Mouse (Mus musculus) liver, embryonic 11.5 days (tissue): ENCODE results near the gene Myo10. TPM values are rescaled to one million over a fixed set of nuclear protein-coding genes. Genes with fewer than 3 reads are reported as not detected.

Experiments
- ATAC-seq: fragments of 200-750 bp; cut with Nextera tagmentation; replicated peaks from 2 replicates; pipeline ENCODE4 v1.8.0; 2017; ENCODE audit warnings: moderate number of reproducible peaks, mild to moderate bottlenecking, moderate TSS enrichment, moderate library complexity; ENCODE audit not compliant: low FRiP score
- DNase-seq: peaks from one replicate; pipeline ENCODE4 v3.0.0-alpha.2; 2017; ENCODE audit warnings: low spot score
- H3K27ac ChIP-seq: fragments of 300-500 bp; sonication (generic); 2 replicates; pipeline ENCODE4 v1.5.1; 2014; ENCODE audit warnings: mild to moderate bottlenecking, low read depth, low read length, control low read depth
- H3K27me3 ChIP-seq: fragments of 300-500 bp; sonication (generic); replicated peaks from 2 replicates; pipeline ENCODE4 v1.6.1; 2014; ENCODE audit warnings: low read length, mixed read lengths; ENCODE audit not compliant: control insufficient read depth, insufficient read depth
- H3K36me3 ChIP-seq: fragments of 300-500 bp; sonication (generic); 2 replicates; pipeline ENCODE4 v1.6.1; 2014; ENCODE audit warnings: mild to moderate bottlenecking, low read length, moderate library complexity, mixed read lengths; ENCODE audit not compliant: control insufficient read depth, insufficient read depth
- H3K4me1 ChIP-seq: fragments of 300-500 bp; sonication (generic); replicated peaks from 2 replicates; pipeline ENCODE4 v1.6.1; 2014; ENCODE audit warnings: low read length, mixed read lengths; ENCODE audit not compliant: control insufficient read depth, insufficient read depth
- H3K4me2 ChIP-seq: fragments of 300-500 bp; sonication (generic); 2 replicates; pipeline ENCODE4 v1.6.1; 2014; ENCODE audit warnings: mild to moderate bottlenecking, control low read depth, moderate library complexity
- H3K4me3 ChIP-seq: fragments of 300-500 bp; sonication (generic); 2 replicates; pipeline ENCODE4 v1.5.1; 2014; ENCODE audit warnings: low read depth, low read length, control low read depth
- H3K9ac ChIP-seq: fragments of 300-500 bp; sonication (generic); 2 replicates; pipeline ENCODE4 v1.6.1; 2014; ENCODE audit warnings: low read depth, low read length, control low read depth
- H3K9me3 ChIP-seq: fragments of 300-500 bp; sonication (generic); 2 replicates; pipeline ENCODE4 v1.6.1; 2016; ENCODE audit warnings: low read length, inconsistent platforms, mixed read lengths; ENCODE audit not compliant: control insufficient read depth
- WGBS: fragments of 180-500 bp; shearing (Covaris S2); extraction: QIAGEN DNeasy Blood & Tissue Kit; methylation state at CpG from one replicate; pipeline ENCODE4 v1.1.7; 2014; 5-methylcytosine and 5-hydroxymethylcytosine counted together
- polyA plus RNA-seq: library from polyadenylated mRNA; unstranded; fragments of >200 nt; fragmentation: Nextera tagmentation; extraction: Ambion mirVana; gene quantifications from 2 replicates; pipeline ENCODE4 v1.2.1, GENCODE M21; 2014

Myo10 gene
- polyA plus RNA-seq, 1 experiment from 2014 or later: 16.3 TPM

DNA sequence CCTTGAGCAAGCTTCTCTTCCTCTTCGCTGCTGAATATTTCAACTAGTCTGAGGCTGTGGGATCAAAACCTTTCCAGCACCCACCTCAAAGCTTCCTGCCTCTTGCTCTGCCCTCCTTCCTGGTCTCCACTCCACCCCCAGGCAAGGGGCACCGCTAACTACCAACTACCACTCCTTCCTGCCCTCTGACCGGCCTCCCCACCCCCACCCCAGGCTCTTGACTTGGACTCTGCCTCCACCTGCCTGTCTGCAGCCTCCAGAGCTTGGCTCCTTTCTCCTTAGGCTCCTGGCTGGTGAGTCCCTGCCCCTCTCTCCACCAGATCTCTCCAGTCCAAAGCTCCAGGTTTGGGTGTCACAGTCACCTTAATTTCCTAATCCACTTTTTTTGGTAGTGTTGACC, 133.7 kb downstream of the Myo10 start:
- no peak overlapping the region for H3K27ac ChIP-seq
- no peaks in the 10 kb centered on the region for H3K9me3 ChIP-seq
- 31% methylated on average over 3 of the region's 3 CpGs for WGBS
- no peaks in the 10 kb centered on the region for H3K4me1 ChIP-seq
- DNase-seq (no peak), ATAC-seq (no peak; the same call in 1 of the 2 replicates)
- H3K27me3 ChIP-seq: no peaks in the 10 kb centered on the region
- no peak overlapping the region for H3K9ac ChIP-seq
- H3K36me3 ChIP-seq: peaks cover 2% of the 10 kb centered on the region; the same call in 1 of the 2 replicates
- H3K4me3 ChIP-seq: no peak overlapping the region
- H3K4me2 ChIP-seq: no peak overlapping the region

DNA sequence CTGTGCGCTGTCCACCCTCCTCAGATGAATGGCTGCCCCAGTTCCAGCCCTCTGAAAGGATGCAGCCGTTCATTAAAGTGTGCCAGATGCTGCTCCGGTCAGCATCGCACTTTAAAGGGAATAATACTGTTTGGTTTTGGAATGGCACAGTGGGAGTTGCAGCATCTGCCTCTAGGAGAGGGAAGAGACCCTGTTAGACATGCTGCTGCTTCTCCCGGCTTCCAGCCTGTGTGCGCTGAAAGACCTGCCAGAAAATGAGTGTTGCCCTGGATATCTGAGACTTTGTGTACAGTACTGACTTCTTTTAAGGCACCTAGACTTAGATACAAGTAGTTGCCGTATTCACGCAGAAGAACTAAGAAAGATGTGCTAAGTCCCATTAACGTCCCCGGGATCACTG, 135.7 kb downstream of the Myo10 start:
- DNase-seq: no peak
- H3K4me3 ChIP-seq: no peak overlapping the region
- no peak overlapping the region for H3K4me2 ChIP-seq
- no peaks in the 10 kb centered on the region for H3K9me3 ChIP-seq
- peaks cover 2% of the 10 kb centered on the region; the same call in 1 of the 2 replicates for H3K36me3 ChIP-seq
- ATAC-seq: no peak
- no peak overlapping the region for H3K27ac ChIP-seq
- H3K4me1 ChIP-seq: no peaks in the 10 kb centered on the region
- H3K9ac ChIP-seq: no peak overlapping the region
- WGBS: 74% methylated on average over 10 of the region's 10 CpGs
- H3K27me3 ChIP-seq: no peaks in the 10 kb centered on the region

DNA sequence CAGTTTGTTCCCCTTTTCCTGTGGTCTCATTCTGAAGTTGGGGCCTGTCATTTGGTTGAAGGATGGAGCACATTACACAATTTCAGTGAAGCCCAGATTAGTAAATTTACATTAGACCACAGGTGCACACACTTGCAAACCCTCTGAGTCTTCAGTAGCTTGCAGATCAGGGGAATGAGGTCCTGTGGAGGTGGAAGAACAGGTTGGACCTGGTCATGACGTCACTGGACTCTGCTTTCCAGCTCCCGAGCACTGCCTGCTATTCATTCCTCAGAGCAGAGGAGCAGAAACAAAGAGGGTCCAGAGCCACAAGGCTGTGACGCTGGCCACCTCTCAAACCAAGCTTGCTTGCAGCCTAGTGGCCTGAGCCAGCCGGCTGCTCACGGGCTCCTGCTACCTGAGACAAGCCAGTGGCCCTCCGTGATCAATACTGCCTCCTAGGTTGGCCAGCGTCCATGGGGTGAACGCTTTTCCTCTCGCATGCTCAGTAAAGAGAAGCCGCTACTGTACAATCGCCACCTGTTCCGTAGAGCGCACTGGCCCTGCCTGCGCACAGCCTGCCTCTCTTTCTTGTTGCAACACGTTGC, 136.3 kb downstream of the Myo10 start:
- Histone ChIP-seq H3K9ac (no peak overlapping the region), H3K4me3 (no peak overlapping the region), H3K4me1 (no peaks in the 10 kb centered on the region), H3K36me3 (peaks cover 2% of the 10 kb centered on the region; the same call in 1 of the 2 replicates), H3K4me2 (no peak overlapping the region), H3K27ac (no peak overlapping the region), H3K9me3 (no peaks in the 10 kb centered on the region), H3K27me3 (no peaks in the 10 kb centered on the region)
- WGBS: 72% methylated on average over 15 of the region's 15 CpGs
- no peak for DNase-seq
- no peak for ATAC-seq

- no peaks in the 10 kb centered on the region for H3K4me1 ChIP-seq
These were observed 138.0 kb downstream of the Myo10 start for GRCm38 (mm10) chr15:25760304-25760703.

DNA sequence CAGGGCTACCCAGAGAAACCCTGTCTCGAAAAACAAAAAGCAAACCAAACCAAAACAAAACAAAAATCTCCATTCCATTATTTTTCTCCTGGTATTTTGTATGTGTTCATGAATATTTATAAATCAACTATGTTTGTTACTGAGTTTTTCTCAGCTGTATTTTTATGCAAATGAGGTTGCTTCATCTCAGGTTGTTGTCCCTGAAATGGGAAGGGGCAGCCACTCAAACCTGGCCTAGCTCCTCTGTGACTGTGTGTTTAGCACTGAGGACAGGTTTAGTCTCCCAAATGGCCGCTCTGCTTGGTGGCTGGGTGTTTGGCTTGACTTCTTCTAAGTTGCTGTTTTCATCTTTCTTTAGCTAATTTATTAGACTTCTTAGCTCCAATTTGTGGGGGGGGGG, 138.7 kb downstream of the Myo10 start:
- DNase-seq: no peak

More at GRCm38 (mm10) chr15:25760304-25760703, 138.0 kb downstream of the Myo10 start:
- Histone ChIP-seq H3K4me2 (no peak overlapping the region), H3K4me3 (no peak overlapping the region), H3K9me3 (no peaks in the 10 kb centered on the region), H3K9ac (no peak overlapping the region), H3K36me3 (peaks cover 2% of the 10 kb centered on the region; the same call in 1 of the 2 replicates), H3K27ac (no peak overlapping the region), H3K27me3 (no peaks in the 10 kb centered on the region)
- DNase-seq: no peak
- no peak for ATAC-seq
- 86% methylated on average over 5 of the region's 5 CpGs for WGBS

DNA sequence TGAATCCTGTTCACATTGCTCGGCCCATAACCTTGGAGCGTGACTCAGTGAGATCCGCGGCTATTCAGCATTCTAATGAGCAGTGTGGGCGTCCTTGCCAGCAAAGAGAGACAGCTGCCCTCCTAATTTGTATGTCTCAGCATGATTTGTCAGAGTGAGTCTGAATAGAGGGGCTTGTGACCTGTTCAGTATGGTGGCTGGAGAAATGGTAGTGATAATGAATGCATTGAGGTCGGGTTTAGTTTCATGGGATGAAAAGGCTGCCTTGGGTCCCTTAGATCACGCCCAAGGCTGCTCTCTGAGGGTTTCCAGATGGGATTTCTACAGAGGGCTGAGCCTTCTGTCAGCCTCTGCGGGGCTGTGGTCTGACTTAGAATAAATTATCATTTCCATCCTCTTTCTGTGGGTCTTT, 139.5 kb downstream of the Myo10 start:
- no peak for DNase-seq
- no peak for ATAC-seq
- 53% methylated on average over 8 of the region's 8 CpGs for WGBS

More for the DNA sequence above, 138.7 kb downstream of the Myo10 start:
- no peaks in the 10 kb centered on the region for H3K27me3 ChIP-seq
- WGBS: 87% methylated on average over 2 of the region's 2 CpGs
- H3K36me3 ChIP-seq: no peaks in the 10 kb centered on the region
- no peak overlapping the region for H3K4me3 ChIP-seq
- H3K9me3 ChIP-seq: no peaks in the 10 kb centered on the region
- no peaks in the 10 kb centered on the region for H3K4me1 ChIP-seq
- no peak overlapping the region for H3K9ac ChIP-seq
- no peak overlapping the region for H3K27ac ChIP-seq
- no peak overlapping the region for H3K4me2 ChIP-seq
- no peak for ATAC-seq

GRCm38 (mm10) chr15:25762306-25762705, 140.0 kb downstream of the Myo10 start:
- 53% methylated on average over 8 of the region's 8 CpGs for WGBS
- no peak for DNase-seq
- no peak for ATAC-seq

More for the DNA sequence above, 139.5 kb downstream of the Myo10 start:
- H3K4me1 ChIP-seq: no peaks in the 10 kb centered on the region
- H3K36me3 ChIP-seq: no peaks in the 10 kb centered on the region
- H3K9me3 ChIP-seq: no peaks in the 10 kb centered on the region
- no peak overlapping the region for H3K27ac ChIP-seq
- H3K9ac ChIP-seq: no peak overlapping the region
- H3K27me3 ChIP-seq: no peaks in the 10 kb centered on the region
- no peak overlapping the region for H3K4me2 ChIP-seq
- H3K4me3 ChIP-seq: no peak overlapping the region

GRCm38 (mm10) chr15:25763106-25763505, 140.8 kb downstream of the Myo10 start:
- Histone ChIP-seq H3K4me2 (no peak overlapping the region), H3K9me3 (no peaks in the 10 kb centered on the region), H3K36me3 (no peaks in the 10 kb centered on the region), H3K27me3 (no peaks in the 10 kb centered on the region), H3K4me3 (no peak overlapping the region), H3K4me1 (peaks cover 8% of the 10 kb centered on the region), H3K27ac (no peak overlapping the region), H3K9ac (no peak overlapping the region)
- DNase-seq (no peak), ATAC-seq (no peak)
- 73% methylated on average over 7 of the region's 7 CpGs for WGBS

More at GRCm38 (mm10) chr15:25762306-25762705, 140.0 kb downstream of the Myo10 start:
- H3K4me2 ChIP-seq: no peak overlapping the region
- no peaks in the 10 kb centered on the region for H3K9me3 ChIP-seq
- H3K36me3 ChIP-seq: no peaks in the 10 kb centered on the region
- no peak overlapping the region for H3K4me3 ChIP-seq
- peaks cover 3% of the 10 kb centered on the region for H3K4me1 ChIP-seq
- H3K27me3 ChIP-seq: no peaks in the 10 kb centered on the region
- no peak overlapping the region for H3K27ac ChIP-seq
- no peak overlapping the region for H3K9ac ChIP-seq

GRCm38 (mm10) chr15:25764653-25765352, 142.5 kb downstream of the Myo10 start:
- no peak for DNase-seq
- H3K36me3 ChIP-seq: no peaks in the 10 kb centered on the region
- no peak overlapping the region for H3K27ac ChIP-seq
- ATAC-seq: peak; percentile 56
- H3K9me3 ChIP-seq: no peaks in the 10 kb centered on the region
- H3K4me1 ChIP-seq: peaks cover 12% of the 10 kb centered on the region
- 69% methylated on average over 13 of the region's 13 CpGs for WGBS
- no peak overlapping the region for H3K4me3 ChIP-seq
- H3K27me3 ChIP-seq: no peaks in the 10 kb centered on the region
- no peak overlapping the region for H3K4me2 ChIP-seq
- no peak overlapping the region for H3K9ac ChIP-seq
